Mouse (Mus musculus): ENCODE results near the gene S100z.

GRCm38 (mm10) chr13:95494812-95495211, 16.3 kb upstream of the S100z start:
- TF ChIP-seq POLR2A (IDR thresholded peaks at IDR 0.05; ENCODE audit: insufficient read length, low read depth): no peak
- no peak for TF ChIP-seq MAX (IDR thresholded peaks at IDR 0.05; ENCODE audit: low read depth)
- TF ChIP-seq MYOD1 (IDR thresholded peaks at IDR 0.05; ENCODE audit: control insufficient read depth in 1 of 3, insufficient read length in 2 of 3, low read depth in 2 of 3): no peak
- no peak for TF ChIP-seq USF1 (IDR thresholded peaks at IDR 0.05; ENCODE audit: low read depth)
- TF ChIP-seq MYOG (IDR thresholded peaks at IDR 0.05; ENCODE audit: control insufficient read depth in 1 of 3, insufficient read depth in 1 of 3, insufficient read length in 2 of 3, low read depth in 2 of 3): no peak
- no peak for TF ChIP-seq E2F4 (IDR thresholded peaks at IDR 0.05; ENCODE audit: insufficient read depth)
- TF ChIP-seq TCF3 (IDR thresholded peaks at IDR 0.05; ENCODE audit: insufficient read length, low read depth): no peak
- no peak for TF ChIP-seq CEBPB (IDR thresholded peaks at IDR 0.05; ENCODE audit: insufficient read depth, poor library complexity, severe bottlenecking)
